Mouse (Mus musculus) layer of hippocampus, adult 2 months (tissue): ENCODE measurements at regions not wholly inside any gene's neighbourhood (a gene's known extent, or its start where the extent isn't known, plus 50 kb on each side); places are given as distances from the start of the nearest gene placed in this dataset.

Experiments used
- DNase-seq, 2 experiments: peaks; one replicate each; pipeline ENCODE4 v3.0.0; 2022; ENCODE audit warnings: low spot score in 2 of 2
- H3K27ac ChIP-seq: fragments of 200-600 bp; 2 replicates; pipeline ENCODE4 v1.8.1; 2022
- H3K4me3 ChIP-seq: fragments of 200-600 bp; 2 replicates; pipeline ENCODE4 v1.8.1; 2022; ENCODE audit warnings: mild to moderate bottlenecking
- CTCF ChIP-seq: fragments of 200-600 bp; conservative IDR thresholded peaks from 2 replicates; pipeline ENCODE4 v1.8.1; 2022; ENCODE audit warnings: antibody characterized with exemption, mild to moderate bottlenecking, moderate library complexity

- H3K4me3 ChIP-seq = no peak overlapping the region
- TF ChIP-seq CTCF = no peak
- DNase-seq = no peak
- no peak overlapping the region for H3K27ac ChIP-seq
Measured at GRCm38 (mm10) chr15:24161974-24162373, 1251.6 kb downstream of the Basp1 start.

GRCm38 (mm10) chr15:24157700-24158350 lies 1255.7 kb downstream of the Basp1 start:
- Histone ChIP-seq H3K27ac (no peak overlapping the region), H3K4me3 (no peak overlapping the region)
- DNase-seq = no peak
- no peak for TF ChIP-seq CTCF

- H3K27ac ChIP-seq = no peak overlapping the region
- DNase-seq = no peak
- H3K4me3 ChIP-seq = no peak overlapping the region
- TF ChIP-seq CTCF = no peak
Measured at GRCm38 (mm10) chr15:24154291-24154690, 1259.3 kb downstream of the Basp1 start.

GRCm38 (mm10) chr15:24124241-24124640 lies 1289.3 kb downstream of the Basp1 start:
- no peak overlapping the region for H3K27ac ChIP-seq
- no peak overlapping the region for H3K4me3 ChIP-seq
- TF ChIP-seq CTCF = no peak
- DNase-seq = no peak

GRCm38 (mm10) chr15:24086267-24086666 lies 1327.3 kb downstream of the Basp1 start:
- DNase-seq = no peak
- H3K4me3 ChIP-seq = no peak overlapping the region
- H3K27ac ChIP-seq = no peak overlapping the region
- no peak for TF ChIP-seq CTCF

- H3K27ac ChIP-seq = no peak overlapping the region
- TF ChIP-seq CTCF = no peak
Measured at GRCm38 (mm10) chr15:24053197-24053596, 1360.4 kb downstream of the Basp1 start.

GRCm38 (mm10) chr15:24040847-24041246 lies 1372.7 kb downstream of the Basp1 start:
- no peak overlapping the region for H3K27ac ChIP-seq
- DNase-seq = no peak
- H3K4me3 ChIP-seq = no peak overlapping the region
- TF ChIP-seq CTCF = no peak

More at GRCm38 (mm10) chr15:24053197-24053596, 1360.4 kb downstream of the Basp1 start:
- no peak overlapping the region for H3K4me3 ChIP-seq
- DNase-seq = no peak

- TF ChIP-seq CTCF = no peak
- DNase-seq = peak; percentile 62 to 65
- no peak overlapping the region for H3K27ac ChIP-seq
- no peak overlapping the region for H3K4me3 ChIP-seq
Measured at GRCm38 (mm10) chr15:24039174-24039573, 1374.4 kb downstream of the Basp1 start.

GRCm38 (mm10) chr15:24022137-24022536 lies 1391.4 kb downstream of the Basp1 start:
- Histone ChIP-seq H3K27ac (no peak overlapping the region), H3K4me3 (no peak overlapping the region)
- DNase-seq = no peak
- TF ChIP-seq CTCF = no peak

- TF ChIP-seq CTCF = no peak
- no peak for DNase-seq
- Histone ChIP-seq H3K4me3 (no peak overlapping the region), H3K27ac (no peak overlapping the region)
Measured at GRCm38 (mm10) chr15:24004711-24005110, 1408.9 kb downstream of the Basp1 start.

- Histone ChIP-seq H3K27ac (no peak overlapping the region), H3K4me3 (no peak overlapping the region)
- DNase-seq = peak; percentile 41 to 50
- no peak for TF ChIP-seq CTCF
Measured at GRCm38 (mm10) chr15:23979506-23979905, 1430.7 kb downstream of the Cdh18 start.
